Mouse (Mus musculus): Measurements from ENCODE around the gene Gtf3c5. TPM values are rescaled to one million over a fixed set of nuclear protein-coding genes. Genes with fewer than 3 reads are reported as not detected.
A peak's percentile ranks its signal among the peaks of the same experiment; 100 is the strongest.

Gene Gtf3c5
- polyA plus RNA-seq, 1 experiment from 2014 or later = 37.2 TPM

- Histone ChIP-seq H3K36me3 (peaks cover 30% of the 10 kb centered on the region), H3K27me3 (replicated peaks) (no peaks in the 10 kb centered on the region), H3K4me2 (no peak within 1 kb of the TSS), H3K27ac (replicated peaks) (no peak within 1 kb of the TSS), H3K9me3 (replicated peaks) (no peaks in the 10 kb centered on the region), H3K4me1 (no peaks in the 10 kb centered on the region), H3K9ac (replicated peaks) (no peak within 1 kb of the TSS), H3K4me3 (replicated peaks) (no peak within 1 kb of the TSS)
- ATAC-seq (ENCODE audit: low FRiP score) = no peak
- 69% methylated on average over 6 of the region's 6 CpGs for WGBS
These were observed 20.2 kb downstream of the Gtf3c5 start, which contains the start of gene Cel for GRCm38 (mm10) chr2:28563303-28563702. Gene Cel, minus strand, starts transcription at chr2:28563403.

DNA sequence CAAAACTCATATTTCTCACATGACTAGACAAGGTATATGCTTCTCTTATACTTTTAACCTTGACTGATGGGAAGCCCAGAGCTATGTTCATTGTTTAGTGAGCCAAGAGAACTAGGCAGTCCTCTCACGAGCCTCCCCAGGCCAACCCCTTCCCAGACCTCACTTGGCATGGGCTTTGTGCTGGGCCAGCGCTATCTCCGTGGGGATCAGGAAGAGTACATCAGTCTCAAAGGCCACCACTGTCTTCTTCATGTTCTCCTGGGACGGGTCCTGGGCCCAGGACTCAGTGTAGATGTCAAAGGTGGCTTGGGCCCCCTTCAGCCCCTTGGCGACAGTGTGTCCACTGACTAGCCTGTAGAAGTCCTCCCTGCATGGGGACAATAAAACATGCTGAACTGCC, 26.1 kb downstream of the Gtf3c5 start:
- H3K9me3 ChIP-seq (replicated peaks) = no peaks in the 10 kb centered on the region
- no peaks in the 10 kb centered on the region for H3K4me1 ChIP-seq
- no peak overlapping the region for H3K9ac ChIP-seq (replicated peaks)
- ATAC-seq (ENCODE audit: low FRiP score) = no peak
- no peaks in the 10 kb centered on the region for H3K27me3 ChIP-seq (replicated peaks)
- peaks cover 31% of the 10 kb centered on the region for H3K36me3 ChIP-seq
- H3K4me2 ChIP-seq = no peak overlapping the region
- no peak overlapping the region for H3K4me3 ChIP-seq (replicated peaks)
- WGBS = 84% methylated on average over 5 of the region's 5 CpGs
- H3K27ac ChIP-seq (replicated peaks) = no peak overlapping the region

- Histone ChIP-seq H3K4me2 (no peak overlapping the region), H3K4me3 (replicated peaks) (no peak overlapping the region), H3K27me3 (replicated peaks) (no peaks in the 10 kb centered on the region), H3K9ac (replicated peaks) (no peak overlapping the region), H3K9me3 (replicated peaks) (no peaks in the 10 kb centered on the region), H3K36me3 (peaks cover 81% of the 10 kb centered on the region), H3K27ac (replicated peaks) (no peak overlapping the region), H3K4me1 (no peaks in the 10 kb centered on the region)
- 91% methylated on average over 5 of the region's 5 CpGs for WGBS
- ATAC-seq (ENCODE audit: low FRiP score) = no peak
These were observed 31.2 kb downstream of the Gtf3c5 start for GRCm38 (mm10) chr2:28552301-28552700.

DNA sequence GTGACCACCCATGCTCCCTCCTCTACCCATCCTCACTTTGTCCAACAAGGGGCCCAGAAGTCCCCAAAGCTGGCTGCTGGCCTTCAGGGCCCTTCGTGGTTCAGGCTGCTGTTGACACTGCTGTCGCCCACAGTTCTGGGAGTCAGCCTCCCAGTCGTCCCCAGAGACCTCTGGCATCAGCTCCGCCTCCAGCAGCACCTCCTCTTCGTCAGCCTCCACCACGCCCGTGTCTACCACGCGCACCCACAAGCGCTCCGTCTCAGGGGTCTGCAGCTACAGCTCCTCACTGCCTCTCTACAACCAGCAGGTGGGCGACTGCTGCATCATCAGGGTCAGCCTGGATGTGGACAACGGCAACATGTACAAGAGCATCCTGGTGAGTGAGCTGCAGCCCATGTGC, 34.4 kb downstream of the Gtf3c5 start:
- Histone ChIP-seq H3K9ac (replicated peaks) (no peak overlapping the region), H3K9me3 (replicated peaks) (no peaks in the 10 kb centered on the region), H3K36me3 (peaks cover 99% of the 10 kb centered on the region), H3K4me1 (no peaks in the 10 kb centered on the region), H3K27me3 (replicated peaks) (no peaks in the 10 kb centered on the region), H3K4me2 (no peak overlapping the region), H3K27ac (replicated peaks) (no peak overlapping the region), H3K4me3 (replicated peaks) (no peak overlapping the region)
- WGBS = 93% methylated on average over 13 of the region's 13 CpGs
- ATAC-seq (ENCODE audit: low FRiP score) = no peak

DNA sequence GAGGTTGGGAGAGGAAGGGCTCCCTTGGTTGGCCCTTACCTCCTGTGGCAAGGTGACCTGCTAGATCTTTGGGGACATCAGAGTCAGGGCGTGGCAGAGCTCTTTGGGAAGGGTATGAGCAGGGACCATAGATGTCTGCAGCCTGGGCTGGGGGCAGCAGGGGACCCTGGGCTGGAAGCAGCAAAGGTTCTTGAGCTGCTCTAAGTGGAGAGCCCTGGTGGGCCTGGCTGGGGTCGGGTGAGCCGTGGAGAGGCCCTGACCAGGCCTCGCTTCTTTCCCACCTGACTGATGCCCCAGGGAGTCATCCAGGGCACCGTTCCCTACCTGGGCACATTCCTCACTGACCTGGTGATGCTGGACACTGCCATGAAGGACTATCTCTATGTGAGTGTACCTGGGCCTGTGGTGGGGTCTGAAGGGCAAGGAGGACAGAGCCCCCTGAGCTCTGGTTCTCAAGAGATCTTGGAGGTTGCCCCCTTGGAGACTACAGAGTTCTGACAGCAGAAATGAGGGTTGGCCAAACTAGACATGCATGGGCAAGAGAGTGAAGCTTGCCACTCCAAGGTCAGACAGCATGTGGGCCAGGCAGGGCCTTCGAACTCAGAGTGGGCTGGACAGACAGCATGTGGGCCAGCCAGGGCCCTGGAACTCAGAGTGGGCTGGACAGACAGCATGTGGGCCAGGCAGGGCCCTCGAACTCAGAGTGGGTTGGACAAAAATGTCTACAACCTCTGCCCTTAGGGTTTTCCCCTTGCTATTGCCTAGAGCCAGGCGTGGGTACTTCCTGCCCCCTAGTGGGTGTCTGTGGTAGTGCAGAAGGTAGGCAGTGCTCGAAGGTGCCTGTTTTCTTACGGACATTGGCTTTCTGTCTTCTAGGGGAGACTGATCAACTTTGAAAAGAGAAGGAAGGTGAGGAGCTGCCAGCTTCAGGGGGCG, 36.0 kb downstream of the Gtf3c5 start:
- Histone ChIP-seq H3K4me1 (no peaks in the 10 kb centered on the region), H3K9ac (replicated peaks) (no peak overlapping the region), H3K9me3 (replicated peaks) (no peaks in the 10 kb centered on the region), H3K27me3 (replicated peaks) (no peaks in the 10 kb centered on the region), H3K27ac (replicated peaks) (no peak overlapping the region), H3K36me3 (peaks cover 98% of the 10 kb centered on the region), H3K4me2 (no peak overlapping the region), H3K4me3 (replicated peaks) (no peak overlapping the region)
- 49% methylated on average over 11 of the region's 11 CpGs for WGBS
- ATAC-seq (ENCODE audit: low FRiP score) = peak; percentile 28; the same call in 1 of the 2 replicates

DNA sequence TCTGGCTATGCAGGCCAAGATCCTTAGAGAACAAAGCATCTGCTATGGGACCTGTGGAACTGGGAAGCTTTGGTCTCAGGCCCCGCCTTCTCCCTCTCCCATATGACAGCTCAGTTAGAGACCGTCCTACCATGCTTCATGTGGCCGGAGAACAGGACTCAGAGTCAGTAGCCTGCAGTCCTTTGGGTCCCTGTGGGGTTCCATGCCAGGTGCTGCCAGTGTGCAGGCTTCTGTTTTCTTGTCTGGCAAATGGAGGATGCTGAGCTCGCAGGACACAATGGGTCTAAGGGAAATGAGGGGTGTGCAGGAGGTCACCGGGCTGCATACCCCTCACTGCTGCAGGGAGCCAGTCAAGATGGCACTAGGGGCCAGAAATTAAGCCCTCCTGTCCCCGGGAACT, 37.0 kb downstream of the Gtf3c5 start:
- no peak overlapping the region for H3K4me3 ChIP-seq (replicated peaks)
- no peaks in the 10 kb centered on the region for H3K27me3 ChIP-seq (replicated peaks)
- H3K4me2 ChIP-seq = no peak overlapping the region
- H3K9me3 ChIP-seq (replicated peaks) = no peaks in the 10 kb centered on the region
- no peak overlapping the region for H3K9ac ChIP-seq (replicated peaks)
- no peak for ATAC-seq (ENCODE audit: low FRiP score)
- WGBS = 75% methylated on average over 6 of the region's 6 CpGs
- H3K27ac ChIP-seq (replicated peaks) = no peak overlapping the region
- peaks cover 98% of the 10 kb centered on the region for H3K36me3 ChIP-seq
- no peaks in the 10 kb centered on the region for H3K4me1 ChIP-seq

GRCm38 (mm10) chr2:28545976-28546375, 37.6 kb downstream of the Gtf3c5 start:
- ATAC-seq (ENCODE audit: low FRiP score) = no peak
- no peak overlapping the region for H3K27ac ChIP-seq (replicated peaks)
- H3K4me3 ChIP-seq (replicated peaks) = no peak overlapping the region
- H3K9ac ChIP-seq (replicated peaks) = no peak overlapping the region
- H3K9me3 ChIP-seq (replicated peaks) = no peaks in the 10 kb centered on the region
- no peak overlapping the region for H3K4me2 ChIP-seq
- no peaks in the 10 kb centered on the region for H3K27me3 ChIP-seq (replicated peaks)
- peaks cover 92% of the 10 kb centered on the region for H3K36me3 ChIP-seq
- no peaks in the 10 kb centered on the region for H3K4me1 ChIP-seq

DNA sequence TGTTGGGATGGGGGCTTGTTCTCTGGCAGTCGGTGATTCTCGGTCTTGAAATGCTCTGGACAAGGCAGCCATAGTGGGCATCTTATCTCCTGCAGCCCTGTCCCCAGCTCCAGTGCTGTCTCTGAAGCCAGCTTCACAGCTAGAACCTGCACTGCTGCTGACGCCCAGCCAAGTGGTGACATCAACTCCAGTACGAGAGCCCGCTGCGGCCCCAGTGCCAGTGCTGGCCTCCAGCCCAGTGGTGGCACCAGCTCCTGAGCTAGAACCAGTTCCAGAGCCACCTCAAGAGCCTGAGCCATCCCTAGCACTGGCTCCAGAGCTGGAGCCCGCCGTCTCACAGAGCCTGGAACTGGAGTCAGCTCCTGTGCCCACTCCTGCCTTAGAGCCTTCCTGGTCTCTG, 39.7 kb downstream of the Gtf3c5 start:
- H3K36me3 ChIP-seq = peaks cover 74% of the 10 kb centered on the region
- H3K4me1 ChIP-seq = peaks cover 20% of the 10 kb centered on the region
- no peaks in the 10 kb centered on the region for H3K9me3 ChIP-seq (replicated peaks)
- H3K4me3 ChIP-seq (replicated peaks) = no peak overlapping the region
- no peak overlapping the region for H3K4me2 ChIP-seq
- no peak overlapping the region for H3K27ac ChIP-seq (replicated peaks)
- WGBS = 95% methylated on average over 8 of the region's 8 CpGs
- ATAC-seq (ENCODE audit: low FRiP score) = no peak
- H3K27me3 ChIP-seq (replicated peaks) = no peaks in the 10 kb centered on the region
- no peak overlapping the region for H3K9ac ChIP-seq (replicated peaks)

DNA sequence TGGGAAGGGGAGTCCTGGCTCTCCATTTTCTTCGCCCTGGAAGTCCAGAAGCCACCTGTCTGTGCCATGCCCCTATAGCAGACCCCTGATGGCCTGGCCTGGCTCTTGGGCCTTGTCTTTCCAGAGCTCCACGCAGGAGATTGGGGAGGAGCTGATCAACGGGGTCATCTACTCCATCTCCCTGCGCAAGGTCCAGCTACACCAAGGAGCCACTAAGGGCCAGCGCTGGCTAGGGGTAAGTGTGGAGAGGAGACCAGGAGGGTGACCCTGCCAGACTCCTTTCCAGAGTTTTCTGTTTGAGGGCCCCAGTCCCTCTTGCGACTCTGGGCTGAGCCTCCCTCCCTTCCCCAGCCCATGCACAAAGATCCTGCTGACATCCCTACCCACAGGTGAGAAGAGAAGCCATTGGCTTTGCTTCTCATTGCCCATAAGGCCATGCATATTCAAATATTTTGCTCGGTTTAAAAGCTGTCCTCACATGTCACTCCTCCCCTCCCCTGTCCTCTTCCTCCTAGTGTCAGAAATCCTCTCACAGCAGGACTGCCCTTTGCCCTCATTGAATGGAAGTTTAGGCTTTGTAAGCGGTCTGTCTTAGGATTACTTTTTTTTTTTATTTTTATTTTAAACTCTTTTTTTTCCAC, 42.8 kb downstream of the Gtf3c5 start:
- WGBS = 83% methylated on average over 8 of the region's 8 CpGs
- Histone ChIP-seq H3K9ac (replicated peaks) (no peak overlapping the region; the same call in 1 of the 2 replicates), H3K4me1 (peaks cover 52% of the 10 kb centered on the region), H3K36me3 (peaks cover 43% of the 10 kb centered on the region), H3K4me3 (replicated peaks) (no peak overlapping the region), H3K27me3 (replicated peaks) (no peaks in the 10 kb centered on the region), H3K27ac (replicated peaks) (no peak overlapping the region), H3K9me3 (replicated peaks) (no peaks in the 10 kb centered on the region), H3K4me2 (no peak overlapping the region)
- no peak for ATAC-seq (ENCODE audit: low FRiP score)

DNA sequence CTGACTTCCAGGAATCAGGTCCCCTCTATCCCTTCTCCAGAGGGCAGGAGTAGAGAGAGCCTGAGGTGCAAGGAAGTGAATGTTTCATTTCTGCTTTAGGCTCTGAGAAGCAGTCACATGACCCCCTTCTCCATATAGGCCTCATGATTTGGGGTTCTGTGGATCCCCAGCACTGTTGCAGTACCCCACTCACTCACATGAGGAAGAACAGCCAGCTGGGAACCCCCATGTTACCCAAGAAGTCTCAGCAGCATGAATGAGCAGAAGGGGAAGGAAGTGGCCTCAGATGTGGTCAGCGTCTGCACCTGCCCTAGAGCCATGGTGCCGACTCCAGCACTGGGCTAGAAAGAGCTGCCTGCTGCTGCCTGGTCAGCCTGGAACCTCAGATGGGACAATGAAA, 43.6 kb downstream of the Gtf3c5 start:
- 75% methylated on average over 2 of the region's 2 CpGs for WGBS
- Histone ChIP-seq H3K9me3 (replicated peaks) (no peaks in the 10 kb centered on the region), H3K4me1 (peaks cover 59% of the 10 kb centered on the region), H3K27ac (replicated peaks) (peak overlapping the region; percentile 78), H3K4me2 (no peak overlapping the region), H3K36me3 (peaks cover 36% of the 10 kb centered on the region), H3K9ac (replicated peaks) (no peak overlapping the region; the same call in 1 of the 2 replicates), H3K4me3 (replicated peaks) (no peak overlapping the region), H3K27me3 (replicated peaks) (no peaks in the 10 kb centered on the region)
- ATAC-seq (ENCODE audit: low FRiP score) = no peak

GRCm38 (mm10) chr2:28539206-28539605, 44.3 kb downstream of the Gtf3c5 start:
- no peak overlapping the region for H3K4me3 ChIP-seq (replicated peaks)
- H3K9ac ChIP-seq (replicated peaks) = peak overlapping the region; percentile 4; the same call in 1 of the 2 replicates
- peaks cover 67% of the 10 kb centered on the region for H3K4me1 ChIP-seq
- H3K27me3 ChIP-seq (replicated peaks) = no peaks in the 10 kb centered on the region
- peak overlapping the region; percentile 78 for H3K27ac ChIP-seq (replicated peaks)
- no peak for ATAC-seq (ENCODE audit: low FRiP score)
- 0 out of 2 replicates have a peak overlapping the region, but pooled peaks have one; percentile 9 for H3K4me2 ChIP-seq
- no peaks in the 10 kb centered on the region for H3K9me3 ChIP-seq (replicated peaks)
- WGBS = 35% methylated on average over 7 of the region's 7 CpGs
- H3K36me3 ChIP-seq = peaks cover 28% of the 10 kb centered on the region

DNA sequence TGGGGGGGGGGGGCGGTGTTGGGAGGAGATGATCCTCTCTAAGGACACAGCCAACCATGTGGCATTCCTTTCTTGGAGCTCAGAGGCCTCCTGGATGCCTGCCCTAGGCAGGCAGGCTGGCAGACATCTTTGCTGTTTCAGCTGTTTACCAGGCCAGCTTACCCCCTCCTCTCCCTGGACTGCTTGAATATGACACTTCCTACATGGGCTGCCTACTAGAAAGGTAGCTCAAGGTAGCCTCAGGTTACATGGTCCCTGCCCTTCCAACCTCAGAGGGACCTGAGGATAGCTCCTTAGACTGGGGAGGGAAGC, 44.8 kb downstream of the Gtf3c5 start:
- no peak overlapping the region for H3K4me3 ChIP-seq (replicated peaks)
- H3K27ac ChIP-seq (replicated peaks) = peak overlapping the region; percentile 78
- H3K9ac ChIP-seq (replicated peaks) = peak overlapping the region; percentile 4; the same call in 1 of the 2 replicates
- no peaks in the 10 kb centered on the region for H3K9me3 ChIP-seq (replicated peaks)
- 71% methylated on average over 1 of the region's 1 CpGs for WGBS
- ATAC-seq (ENCODE audit: low FRiP score) = no peak
- no peaks in the 10 kb centered on the region for H3K27me3 ChIP-seq (replicated peaks)
- peaks cover 24% of the 10 kb centered on the region for H3K36me3 ChIP-seq
- no peak overlapping the region for H3K4me2 ChIP-seq
- peaks cover 71% of the 10 kb centered on the region for H3K4me1 ChIP-seq
